Mouse (Mus musculus) liver, embryonic 14.5 days (tissue): ENCODE data around the gene Slc25a15. TPM values are rescaled to one million over a fixed set of nuclear protein-coding genes. Genes with fewer than 3 reads are reported as not detected.

Experiments used
- ATAC-seq: fragments of 200-750 bp; cut with Nextera tagmentation; 2 replicates; pipeline ENCODE4 v1.8.0; 2017; ENCODE audit warnings: moderate number of reproducible peaks, mild to moderate bottlenecking, moderate library complexity; ENCODE audit not compliant: insufficient read depth
- DNase-seq, 3 experiments: peaks; one replicate each; pipeline ENCODE4 v3.0.0-alpha.2; 2012 to 2013; ENCODE audit warnings: low read depth in 3 of 3, low spot score in 3 of 3
- H3K27ac ChIP-seq: fragments of 300-500 bp; sonication (generic); 2 replicates; pipeline ENCODE4 v1.5.1; 2014; ENCODE audit warnings: moderate library complexity, mild to moderate bottlenecking, control low read depth, inconsistent platforms
- H3K27me3 ChIP-seq: fragments of 300-500 bp; sonication (generic); 2 replicates; pipeline ENCODE4 v1.6.1; 2014; ENCODE audit warnings: mild to moderate bottlenecking, low read length, moderate library complexity; ENCODE audit not compliant: control insufficient read depth, insufficient read depth
- H3K36me3 ChIP-seq: fragments of 300-500 bp; sonication (generic); replicated peaks from 2 replicates; pipeline ENCODE4 v1.6.1; 2014; ENCODE audit warnings: low read depth; ENCODE audit not compliant: control insufficient read depth, insufficient read depth
- H3K4me1 ChIP-seq, 2 experiments: fragments of 200-500 bp in 1 of 2; fragments of 300-500 bp in 1 of 2; sonication (generic) in 1 of 2; replicated peaks; 2 replicates each; pipeline ENCODE4 v1.6.1; 2012 to 2014; ENCODE audit warnings: antibody characterized with exemption in 1 of 2, inconsistent platforms in 1 of 2, low read length in 1 of 2; ENCODE audit not compliant: control insufficient read depth in 2 of 2, insufficient read depth in 2 of 2
- H3K4me2 ChIP-seq: fragments of 300-500 bp; sonication (generic); 2 replicates; pipeline ENCODE4 v1.6.1; 2014; ENCODE audit warnings: low read depth, mild to moderate bottlenecking, control low read depth, moderate library complexity
- H3K4me3 ChIP-seq, 2 experiments: fragments of 200-500 bp in 1 of 2; fragments of 300-500 bp in 1 of 2; sonication (generic) in 1 of 2; 2 replicates each; pipeline ENCODE4 v1.5.1; 2012 to 2014; ENCODE audit warnings: low read depth in 2 of 2, low read length in 2 of 2, mild to moderate bottlenecking in 2 of 2, control low read depth in 1 of 2, inconsistent platforms in 1 of 2, moderate library complexity in 1 of 2; ENCODE audit not compliant: insufficient read depth in 1 of 2
- H3K9ac ChIP-seq: fragments of 300-500 bp; sonication (generic); replicated peaks from 2 replicates; pipeline ENCODE4 v1.6.1; 2014; ENCODE audit warnings: mild to moderate bottlenecking, control low read depth, moderate library complexity
- H3K9me3 ChIP-seq: fragments of 300-500 bp; sonication (generic); 2 replicates; pipeline ENCODE4 v1.6.1; 2016; ENCODE audit warnings: low read length, mixed read lengths; ENCODE audit not compliant: control insufficient read depth
- CTCF ChIP-seq: IDR thresholded peaks from 2 replicates; pipeline ENCODE4 v1.5.1; 2016; ENCODE audit warnings: antibody characterized with exemption, low read depth, control low read depth
- EP300 ChIP-seq: IDR thresholded peaks from 2 replicates; pipeline ENCODE4 v1.6.1; 2016; ENCODE audit warnings: antibody characterized with exemption, low read depth
- WGBS: fragments of 180-500 bp; shearing (Covaris S2); extraction: QIAGEN DNeasy Blood & Tissue Kit; methylation state at CpG from one replicate; pipeline ENCODE4 v1.1.7; 2014; ENCODE audit not compliant: insufficient replicate concordance; 5-methylcytosine and 5-hydroxymethylcytosine counted together
- polyA plus RNA-seq, 2 experiments: library from polyadenylated mRNA; depleted of rRNA in 1 of 2; stranded (reverse) in 1 of 2; unstranded in 1 of 2; fragments of >200 nt; fragmentation: Nextera tagmentation in 1 of 2; extraction: Ambion mirVana in 1 of 2; gene quantifications; 2 replicates each; pipeline versions ENCODE4 v1.2.1 to v1.2.3; 2012 to 2014

The Slc25a15 gene
- polyA plus RNA-seq (2012; rRNA removed): 6.5 and 8.7 TPM in 2 replicates
- polyA plus RNA-seq (2014; fragmentation: Nextera tagmentation; extraction: Ambion mirVana): 17.2 and 19.3 TPM in 2 replicates

DNA sequence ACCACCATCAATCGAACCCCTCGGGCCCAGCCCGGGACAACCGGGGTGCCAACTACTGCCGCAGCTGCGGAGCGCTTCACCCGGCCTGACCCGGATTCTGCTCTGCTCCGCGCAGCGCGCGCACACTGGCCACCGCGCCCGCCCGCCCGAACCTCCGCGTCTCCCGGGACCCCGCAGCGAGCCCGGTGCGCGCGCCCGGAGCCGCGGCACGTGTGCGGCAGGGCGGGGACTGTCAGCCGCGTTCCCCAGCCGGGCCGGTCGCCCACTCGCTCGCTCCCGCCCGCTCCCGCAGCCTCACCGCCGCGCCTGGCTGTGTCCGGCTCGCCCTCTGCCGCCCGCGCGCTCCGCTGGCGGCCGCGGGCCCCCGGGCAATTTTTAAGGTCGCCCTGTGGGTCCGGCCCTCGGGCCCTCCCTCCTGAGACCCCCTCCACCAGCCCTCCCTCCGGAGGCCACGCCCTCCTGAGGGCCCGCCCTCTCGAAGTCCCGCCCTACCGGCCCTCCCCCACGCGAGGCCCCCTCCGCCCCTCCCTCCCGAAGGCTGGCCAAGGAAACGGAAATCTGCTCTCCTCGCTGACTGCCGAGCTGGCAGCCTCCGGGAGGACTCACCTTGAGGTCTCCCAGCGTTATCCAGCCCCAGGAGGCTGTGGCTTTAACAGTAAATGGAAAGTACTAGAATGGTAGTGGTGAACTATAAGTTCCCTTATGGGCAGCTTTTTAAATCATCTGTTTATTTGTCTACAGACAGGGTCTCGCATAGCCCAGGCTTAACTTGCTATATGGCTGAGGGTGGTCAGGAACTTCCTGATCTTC, at the start of gene Slc25a15:
Gene Slc25a15, minus strand, starts transcription at position 456 of the 810 bp plus-strand sequence.
- DNase-seq (peak; percentile 58 to 68 (median 62)), ATAC-seq (peak; percentile 90)
- Histone ChIP-seq H3K9me3 (no peaks in the 10 kb centered on the region), H3K27ac (no peak within 1 kb of the TSS), H3K36me3 (no peaks in the 10 kb centered on the region), H3K4me2 (peak within 1 kb of the TSS; percentile 73), H3K9ac (peak within 1 kb of the TSS; percentile 58), H3K4me3 (peak within 1 kb of the TSS; percentile 73 to 87), H3K27me3 (no peaks in the 10 kb centered on the region), H3K4me1 (peaks cover 0 to 19% of the 10 kb centered on the region in 2 experiments; a peak in 2 of 4 replicates)
- TF ChIP-seq EP300 (no peak), CTCF (no peak)
- under 1% methylated on average over 50 of the region's 77 CpGs for WGBS

GRCm38 (mm10) chr8:22411971-22412370, 13.6 kb upstream of the Slc25a15 start:
- peaks cover 9 to 17% of the 10 kb centered on the region in 2 experiments for H3K4me1 ChIP-seq
- DNase-seq (no peak), ATAC-seq (0 out of 2 replicates have a peak, but pooled peaks have one; percentile 12)
- no peaks in the 10 kb centered on the region for H3K9me3 ChIP-seq
- peak overlapping the region; percentile 83 to 96 for H3K4me3 ChIP-seq
- H3K36me3 ChIP-seq: no peaks in the 10 kb centered on the region
- H3K27me3 ChIP-seq: no peaks in the 10 kb centered on the region
- TF ChIP-seq EP300 (no peak), CTCF (no peak)
- 6% methylated on average over 8 of the region's 8 CpGs for WGBS
- peak overlapping the region; percentile 91 for H3K9ac ChIP-seq
- peak overlapping the region; percentile 87 for H3K4me2 ChIP-seq
- H3K27ac ChIP-seq: no peak overlapping the region; the same call in 1 of the 2 replicates

DNA sequence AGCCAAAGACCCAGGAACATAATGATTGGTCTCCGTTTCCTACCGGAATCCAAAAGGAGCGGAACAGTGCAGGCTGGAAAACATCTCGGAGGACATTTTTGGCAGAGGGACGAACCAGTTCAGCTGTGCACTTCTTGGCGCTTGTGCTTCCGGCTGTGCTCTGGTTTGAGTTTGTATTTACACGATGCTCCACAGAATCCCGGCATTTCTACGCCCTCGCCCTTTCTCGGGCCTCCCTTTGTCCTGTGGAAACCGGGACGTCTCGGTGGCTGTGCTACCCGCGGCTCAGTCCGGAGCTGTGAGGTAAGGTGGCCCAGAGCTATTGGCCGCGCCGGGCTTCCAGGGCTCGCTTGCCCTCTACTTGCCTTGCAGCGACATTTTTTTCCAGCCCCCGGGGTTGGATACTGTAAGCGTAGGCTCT, 12.9 kb upstream of the Slc25a15 start, which contains the start of gene Mrps31:
Gene Mrps31, plus strand, starts transcription at position 80 of the 421 bp plus-strand sequence.
- Histone ChIP-seq H3K4me3 (peak within 1 kb of the TSS; percentile 83 to 96), H3K27ac (peak within 1 kb of the TSS; percentile 13; the same call in 1 of the 2 replicates), H3K27me3 (no peaks in the 10 kb centered on the region), H3K4me1 (peaks cover 9 to 17% of the 10 kb centered on the region in 2 experiments), H3K9ac (peak within 1 kb of the TSS; percentile 91), H3K9me3 (no peaks in the 10 kb centered on the region), H3K36me3 (no peaks in the 10 kb centered on the region), H3K4me2 (peak within 1 kb of the TSS; percentile 87)
- TF ChIP-seq CTCF: peak; percentile 9; the same call in 1 of the 2 replicates
- 0 out of 2 replicates have a peak, but pooled peaks have one; percentile 23 for TF ChIP-seq EP300
- DNase-seq: peak; percentile 76 to 80 (median 76)
- under 1% methylated on average over 25 of the region's 25 CpGs for WGBS
- ATAC-seq: peak; percentile 88

- DNase-seq: no peak
- no peak overlapping the region for H3K27ac ChIP-seq
- peaks cover 9 to 17% of the 10 kb centered on the region in 2 experiments for H3K4me1 ChIP-seq
- peak; percentile 51 for ATAC-seq
- WGBS: 11% methylated on average over 16 of the region's 16 CpGs
- H3K9ac ChIP-seq: peak overlapping the region; percentile 91
- H3K27me3 ChIP-seq: no peaks in the 10 kb centered on the region
- TF ChIP-seq EP300: no peak
- no peaks in the 10 kb centered on the region for H3K9me3 ChIP-seq
- no peaks in the 10 kb centered on the region for H3K36me3 ChIP-seq
- peak overlapping the region; percentile 87 for H3K4me2 ChIP-seq
- H3K4me3 ChIP-seq: peak overlapping the region; percentile 83 to 96
These were observed 12.4 kb upstream of the Slc25a15 start for GRCm38 (mm10) chr8:22410688-22411281.

GRCm38 (mm10) chr8:22405733-22406132, 7.3 kb upstream of the Slc25a15 start:
- WGBS: 7% methylated on average over 6 of the region's 6 CpGs
- Histone ChIP-seq H3K9me3 (no peaks in the 10 kb centered on the region), H3K9ac (no peak overlapping the region), H3K36me3 (no peaks in the 10 kb centered on the region), H3K27me3 (no peaks in the 10 kb centered on the region), H3K4me1 (peaks cover 2 to 4% of the 10 kb centered on the region in 2 experiments; a peak in 2 of 4 replicates), H3K4me3 (no peak overlapping the region), H3K27ac (no peak overlapping the region), H3K4me2 (no peak overlapping the region)
- TF ChIP-seq EP300 (no peak), CTCF (no peak)
- no peak for ATAC-seq
- no peak for DNase-seq
